Mouse (Mus musculus) adrenal gland, postnatal 10 days (tissue): ENCODE measurements around the gene Tepsin. TPM values are rescaled to one million over a fixed set of nuclear protein-coding genes. Genes with fewer than 3 reads are reported as not detected.
A peak's percentile ranks its signal among the peaks of the same experiment; 100 is the strongest.

Source experiments
- DNase-seq: peaks from one replicate; pipeline ENCODE4 v3.0.0; 2021; ENCODE audit warnings: mixed read lengths
- total RNA-seq, 2 experiments: library from RNA; stranded (reverse); gene quantifications; 2 replicates each; pipeline ENCODE4 v1.2.3; 2021

Gene Tepsin
- total RNA-seq, 2 experiments from 2014 or later, result 9.0 to 13.2 TPM

DNA sequence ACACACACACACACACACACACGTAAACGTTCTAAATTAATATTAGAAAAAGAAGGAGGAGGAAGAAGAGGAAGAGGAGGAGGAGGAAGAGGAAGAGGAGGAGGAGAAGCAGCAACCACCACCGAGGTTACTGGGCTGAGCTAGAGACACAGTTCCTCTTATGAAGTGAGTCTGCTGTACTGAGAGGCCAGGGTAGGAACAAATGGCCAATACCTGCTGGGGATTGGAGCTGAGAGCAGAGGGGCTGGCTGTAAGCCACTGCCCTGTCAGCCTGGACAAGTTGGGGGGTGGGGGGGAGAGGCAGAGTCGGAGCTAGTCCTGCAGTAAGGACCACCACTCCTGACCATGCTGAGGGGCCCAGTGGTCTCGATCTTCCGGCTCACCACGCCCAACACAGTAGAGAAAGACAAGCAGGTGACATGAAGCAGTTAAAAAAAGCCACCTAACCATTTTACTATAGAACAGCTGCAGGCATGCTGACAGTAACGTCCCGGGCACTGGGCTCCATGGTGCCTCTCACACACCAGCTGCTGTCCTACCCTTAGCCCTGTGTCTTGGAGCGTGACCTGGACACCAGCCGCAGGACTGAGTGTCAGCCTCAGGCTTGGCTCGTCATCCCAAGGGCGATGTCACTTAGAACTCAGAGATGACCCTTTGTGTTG, 34.4 kb downstream of the Tepsin start:
- DNase-seq, result no peak

DNA sequence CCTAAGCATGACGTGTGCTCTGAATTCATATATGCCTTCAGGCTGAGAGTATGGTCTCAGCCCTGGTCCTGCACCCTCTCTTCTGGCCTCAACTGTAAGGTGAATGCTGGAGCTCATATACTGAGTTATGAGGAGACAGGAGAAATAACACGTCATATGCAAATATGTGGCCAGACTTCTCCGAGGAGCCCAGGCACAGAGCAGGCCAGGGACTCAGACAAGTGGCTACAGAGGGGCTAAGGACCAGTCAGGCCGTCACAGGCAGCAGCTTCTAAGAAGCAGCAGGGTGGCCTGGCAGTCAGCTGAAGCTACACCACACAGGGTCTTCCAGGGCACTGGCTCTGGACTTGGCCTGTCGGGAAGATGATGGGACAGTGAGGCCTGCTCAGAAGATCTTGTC, 35.2 kb downstream of the Tepsin start:
- no peak for DNase-seq

DNA sequence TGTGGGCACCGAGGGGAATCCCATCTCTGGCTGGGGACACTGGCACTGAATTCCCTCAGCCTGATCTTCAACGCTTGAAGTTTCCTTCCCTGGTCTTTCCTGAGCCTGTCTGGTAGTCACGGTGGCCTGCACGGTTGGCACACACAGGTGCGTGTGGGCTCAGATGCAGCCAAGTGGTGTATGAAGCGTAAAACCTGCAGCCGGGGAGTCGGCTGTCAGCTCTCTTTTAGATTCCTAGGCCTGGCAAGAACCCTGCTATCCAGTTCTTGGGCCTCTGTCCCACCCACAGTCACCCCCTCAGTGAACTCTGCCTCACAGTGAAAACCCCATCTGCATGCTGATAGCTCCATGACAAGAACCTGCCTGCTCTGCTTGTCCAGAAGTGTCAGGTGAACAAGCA, 37.9 kb downstream of the Tepsin start:
- no peak for DNase-seq

DNA sequence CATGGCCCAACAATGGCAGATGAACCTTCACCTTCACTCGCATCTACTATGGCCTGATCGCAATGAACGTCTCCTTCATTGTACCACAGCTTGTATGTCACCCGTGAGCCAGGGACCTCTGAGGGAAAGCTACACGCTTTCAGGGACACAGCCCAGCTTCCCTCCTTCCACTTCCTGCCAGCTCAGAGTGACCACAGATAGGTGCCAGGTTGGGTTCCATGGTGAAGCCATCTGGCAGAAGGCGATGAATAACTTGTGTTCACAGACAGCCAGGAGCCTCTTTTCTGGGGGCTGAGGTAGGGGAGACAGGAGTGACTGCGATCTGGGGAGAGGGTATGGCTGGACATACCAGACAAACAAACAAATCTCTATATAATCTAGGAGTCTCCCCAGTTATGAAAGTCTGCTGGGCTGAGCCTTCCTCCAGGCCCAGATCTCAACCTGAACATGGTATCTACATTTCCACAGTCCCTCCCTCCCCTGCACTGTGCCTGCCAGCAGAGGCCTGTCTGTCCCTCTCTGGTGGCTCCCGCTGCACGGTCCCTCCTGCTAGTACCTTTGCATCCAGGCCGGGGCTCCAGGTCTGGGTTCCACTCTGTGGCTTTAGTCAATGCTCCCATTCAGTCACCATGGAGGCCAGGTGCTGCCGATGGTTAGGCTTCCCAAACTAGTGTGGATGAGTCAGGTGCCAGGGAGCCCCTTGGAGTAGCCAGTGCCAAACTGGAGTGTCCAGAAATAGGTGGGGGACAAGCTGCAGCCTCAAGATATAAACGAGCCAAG, 42.4 kb downstream of the Tepsin start:
- DNase-seq, result no peak

DNA sequence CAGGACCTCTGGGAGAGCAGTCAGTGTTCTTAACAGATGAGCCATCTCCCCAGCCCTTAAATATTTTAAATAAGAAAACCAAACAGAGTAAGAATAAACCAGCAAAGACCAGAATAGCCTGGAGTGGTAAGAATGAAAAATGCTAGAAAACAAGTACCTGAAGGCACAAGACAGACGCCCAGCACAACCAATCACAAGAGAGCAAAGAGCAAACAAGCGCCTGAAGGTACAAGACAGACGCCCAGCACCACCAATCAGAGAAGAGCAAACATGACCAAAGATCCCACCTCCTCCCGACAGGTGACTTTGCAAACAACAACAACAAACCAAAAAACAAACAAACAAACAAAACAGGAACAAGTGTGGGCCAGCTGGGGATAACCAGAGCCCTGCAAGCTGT, 44.7 kb downstream of the Tepsin start:
- no peak for DNase-seq

DNA sequence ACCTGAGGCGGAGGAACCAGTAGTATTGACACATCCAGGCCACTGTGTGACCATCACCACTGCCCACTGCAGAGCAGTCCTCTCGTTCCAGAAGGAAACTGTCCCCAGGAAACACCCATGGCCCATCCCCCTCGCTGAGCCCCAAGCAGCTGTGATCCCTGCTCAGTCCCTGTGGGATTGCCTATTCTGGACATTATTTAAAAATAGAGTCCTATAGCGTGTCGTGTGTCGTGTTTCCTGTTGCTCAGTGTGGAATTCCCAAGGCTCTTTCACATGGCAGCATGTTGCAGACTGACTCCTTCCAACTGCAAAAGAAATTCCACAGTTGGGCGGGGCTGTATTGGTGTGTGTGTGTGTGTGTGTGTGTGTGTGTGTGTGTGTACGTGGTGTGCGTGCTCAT, 46.3 kb downstream of the Tepsin start:
- no peak for DNase-seq

DNA sequence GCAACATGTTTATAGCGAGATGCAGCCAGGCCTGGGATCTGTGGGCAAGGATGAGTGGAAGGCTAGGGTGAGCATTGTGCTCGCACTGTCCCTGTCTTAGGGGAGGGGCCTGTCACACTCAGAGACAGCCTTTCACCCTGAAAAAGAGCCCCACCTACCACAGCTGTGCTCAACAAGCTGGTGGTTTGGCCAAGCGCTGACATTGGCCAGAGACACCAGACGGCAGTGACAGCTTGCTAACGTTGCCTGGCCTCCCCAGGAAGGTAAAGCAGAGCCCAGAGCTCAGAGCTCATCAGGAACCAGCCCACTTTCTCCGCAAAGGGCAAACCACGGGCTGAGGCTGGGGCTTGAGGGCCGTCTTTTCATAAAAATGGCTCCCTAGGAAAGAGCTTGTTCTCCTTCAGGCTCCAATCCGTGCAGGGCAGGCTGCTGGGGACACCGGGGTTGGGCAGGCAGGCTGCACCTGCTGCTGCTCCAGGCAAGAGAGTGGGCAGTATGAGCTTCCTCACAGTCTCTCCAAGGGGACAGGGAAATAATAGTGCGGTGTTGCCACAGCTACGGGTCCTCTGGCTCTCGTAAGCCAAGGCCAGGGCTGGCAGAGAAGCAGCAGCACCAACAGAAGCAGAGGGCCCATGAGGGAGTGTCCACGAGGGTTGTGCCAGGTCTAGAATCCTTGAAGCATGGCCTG, 47.3 kb downstream of the Tepsin start:
- peak; percentile 73 for DNase-seq

DNA sequence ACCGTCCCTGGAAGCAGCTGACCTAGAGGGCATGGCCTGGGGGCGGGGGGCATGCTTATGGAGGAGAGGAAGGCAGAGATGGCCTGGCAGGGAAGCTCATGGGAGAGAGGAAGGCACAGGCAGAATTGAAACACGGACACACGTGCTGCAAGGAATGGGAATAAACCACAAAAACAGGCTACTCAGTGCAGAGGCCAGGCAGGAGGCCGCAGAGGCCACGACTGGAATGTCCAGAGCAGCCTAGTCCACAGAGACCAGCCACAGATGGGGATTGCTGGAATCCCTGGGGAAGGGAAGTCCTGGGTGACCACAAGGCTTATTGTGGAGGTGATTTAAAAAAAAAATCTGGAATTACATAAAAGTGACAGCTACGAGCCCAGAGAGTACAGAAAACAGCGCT, 49.5 kb downstream of the Tepsin start:
- DNase-seq, result no peak

DNA sequence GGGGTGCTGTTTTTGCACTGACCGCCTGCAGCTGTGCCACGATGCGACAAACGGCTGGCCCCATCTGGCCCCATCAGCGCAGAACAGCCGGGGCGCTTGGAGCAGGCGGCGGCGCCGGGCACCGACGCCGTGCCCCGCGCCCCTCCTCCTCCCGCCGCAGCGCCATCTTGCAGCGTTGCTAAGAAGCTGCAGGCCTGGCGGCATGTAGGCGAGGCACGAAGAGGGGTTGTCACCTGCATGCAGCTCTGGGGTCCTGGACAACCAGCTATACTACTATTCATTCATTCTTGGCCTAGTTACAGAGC, 50.3 kb downstream of the Tepsin start:
- DNase-seq, result no peak

DNA sequence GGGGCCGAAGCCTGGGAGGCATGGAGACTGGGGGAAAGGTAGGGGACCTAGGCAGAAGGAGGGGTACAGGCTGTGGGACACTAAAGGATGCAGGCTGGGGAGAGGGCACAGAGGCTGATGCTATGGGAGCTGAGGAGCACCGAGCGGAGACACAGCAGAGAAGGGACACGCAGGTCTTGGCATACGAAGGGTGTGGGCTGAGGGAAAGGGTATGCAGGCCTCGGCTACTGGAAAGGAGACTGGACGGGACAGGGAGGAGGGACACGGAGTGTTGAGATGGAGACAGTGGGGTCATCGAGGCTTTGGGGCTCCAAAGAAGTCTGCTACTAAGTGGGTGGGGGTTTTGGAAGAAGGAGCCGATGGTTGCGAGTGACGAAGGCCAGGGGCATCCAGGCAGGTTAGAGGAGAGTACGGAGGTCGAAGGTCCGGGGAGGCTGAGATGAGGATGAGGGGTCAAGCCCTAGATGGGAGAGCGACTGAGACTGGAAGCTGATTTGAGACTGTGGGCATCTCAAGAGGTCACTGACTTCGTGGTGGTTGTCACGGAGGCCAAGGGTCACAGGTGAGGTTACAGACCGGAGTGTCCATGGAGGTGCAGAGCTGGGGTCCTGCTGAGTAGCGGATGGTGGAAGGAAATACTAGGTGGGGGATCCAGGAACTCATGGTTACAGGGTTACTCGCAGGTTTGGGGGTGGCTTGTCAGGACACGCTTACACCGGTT, 50.8 kb downstream of the Tepsin start:
- no peak for DNase-seq

DNA sequence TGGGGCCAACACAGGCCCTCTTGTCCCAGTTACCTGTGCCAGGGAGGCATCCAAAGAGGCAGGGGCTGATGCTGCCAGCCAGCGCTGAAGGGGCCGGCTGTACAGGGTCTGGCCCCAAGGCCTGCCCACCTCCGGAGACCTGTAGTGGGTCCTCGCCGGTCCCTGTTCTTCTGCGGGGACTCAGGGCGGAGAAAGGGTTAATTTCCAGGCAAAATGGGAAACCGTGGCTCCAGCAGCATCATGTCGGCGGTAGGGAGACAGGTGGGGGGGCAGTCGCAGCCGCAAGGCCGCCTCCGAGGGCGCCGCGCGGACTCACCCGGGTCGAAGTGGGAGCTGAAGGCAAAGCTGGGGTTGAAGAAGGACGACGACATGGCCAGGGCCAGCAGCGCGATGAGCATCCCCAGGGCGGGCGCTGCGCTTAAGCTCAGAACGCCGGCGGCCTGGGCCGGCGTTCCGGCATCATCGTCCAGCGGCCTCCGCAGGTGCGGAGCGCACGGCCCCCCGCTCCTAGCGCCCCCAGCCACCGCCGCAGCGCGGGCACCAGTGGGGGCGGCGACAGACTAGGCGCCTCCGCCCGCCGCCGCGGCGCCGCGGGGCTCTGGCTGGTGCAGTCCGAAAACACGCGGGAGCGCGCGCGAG, 51.9 kb downstream of the Tepsin start, which contains the start of gene Aatk:
Gene Aatk, minus strand, starts transcription at position 615 of the 639 bp plus-strand sequence.
- peak; percentile 44 for DNase-seq

DNA sequence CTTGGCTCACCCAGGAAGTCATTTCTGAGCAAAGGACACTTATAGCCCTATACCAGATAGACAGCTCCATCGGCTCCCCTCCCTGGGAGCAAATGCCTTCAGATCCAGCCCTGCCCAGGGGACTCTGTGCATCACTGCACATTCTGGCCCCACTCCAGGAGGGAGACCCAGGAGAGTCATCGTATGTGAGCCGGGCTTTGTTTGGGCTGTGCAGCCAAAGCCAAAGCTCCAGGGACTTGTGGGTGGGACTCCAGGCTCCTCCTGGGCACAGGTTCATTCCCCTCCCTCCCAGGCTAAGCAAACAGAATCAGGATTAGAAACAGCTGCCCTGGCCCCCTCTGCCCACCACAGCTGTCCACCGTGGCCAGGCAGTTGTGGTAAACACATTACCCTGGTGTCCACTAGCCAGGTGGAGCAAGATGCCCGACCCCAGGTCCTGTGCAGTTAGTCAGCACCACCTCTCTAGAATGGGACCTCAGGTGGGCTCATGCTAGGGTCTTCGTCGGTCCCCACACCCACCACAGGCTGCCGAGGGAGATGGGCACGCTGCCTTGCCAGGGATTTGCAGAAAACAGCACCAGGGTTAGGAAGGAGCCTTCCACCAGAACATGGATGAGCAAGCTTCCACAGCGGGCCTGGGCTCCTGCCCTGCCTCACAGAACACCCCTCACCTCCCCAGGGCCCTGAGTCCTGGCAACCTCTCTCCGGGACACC, 52.5 kb downstream of the Tepsin start:
- peak; percentile 72 for DNase-seq

DNA sequence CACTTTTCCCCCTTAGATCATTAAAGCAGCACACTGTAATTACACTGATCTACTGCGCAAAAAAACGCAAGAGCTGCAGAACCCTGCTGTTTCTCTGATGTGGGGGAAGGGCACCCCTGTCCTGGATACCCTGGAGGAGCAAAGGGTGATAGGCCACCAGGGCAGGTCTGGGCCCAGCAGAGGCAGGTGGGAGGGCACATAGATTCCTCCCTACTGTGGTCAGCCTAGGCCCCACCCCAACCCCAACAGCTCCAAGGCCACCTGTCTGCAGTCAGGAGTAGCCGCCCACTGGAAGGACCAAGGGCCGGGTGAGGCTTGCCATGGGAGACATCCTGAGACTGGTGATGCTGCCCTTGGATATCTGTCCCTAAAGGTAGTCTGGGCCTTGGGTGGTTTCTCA, 53.2 kb downstream of the Tepsin start:
- no peak for DNase-seq

DNA sequence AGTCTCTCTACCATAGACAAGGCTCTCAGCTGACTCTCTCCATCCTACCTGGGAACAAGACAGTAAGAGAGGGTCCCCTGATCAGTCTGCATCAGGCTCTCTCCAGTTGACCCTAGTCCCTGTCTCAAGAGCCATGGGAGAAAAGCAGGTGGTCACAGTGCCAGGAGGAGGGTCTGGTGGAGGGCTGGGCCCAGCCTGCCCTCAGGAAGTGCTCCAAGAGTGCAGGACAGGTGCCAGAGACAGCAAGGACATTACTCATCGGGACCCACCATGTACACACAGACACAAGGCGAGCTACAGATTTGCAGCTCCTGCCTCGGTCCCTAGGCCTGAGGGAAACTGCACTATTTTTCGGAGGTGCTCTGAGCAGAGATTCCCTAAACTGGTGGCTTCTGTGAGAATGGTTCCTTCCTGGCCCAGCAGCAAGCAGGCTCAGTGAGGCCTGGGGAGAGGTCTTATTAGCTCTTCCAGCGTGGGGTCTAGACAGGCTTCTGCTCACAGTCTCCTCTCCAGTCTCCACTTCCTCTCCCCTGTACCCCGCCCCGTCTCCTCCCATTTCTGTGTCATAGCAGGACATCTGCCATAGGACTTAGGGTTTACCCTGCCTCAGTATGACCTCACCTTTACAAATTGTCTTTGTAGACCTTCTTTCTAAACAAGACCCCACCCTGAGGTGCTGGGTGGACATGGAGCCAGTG, 56.2 kb downstream of the Tepsin start:
- no peak for DNase-seq

DNA sequence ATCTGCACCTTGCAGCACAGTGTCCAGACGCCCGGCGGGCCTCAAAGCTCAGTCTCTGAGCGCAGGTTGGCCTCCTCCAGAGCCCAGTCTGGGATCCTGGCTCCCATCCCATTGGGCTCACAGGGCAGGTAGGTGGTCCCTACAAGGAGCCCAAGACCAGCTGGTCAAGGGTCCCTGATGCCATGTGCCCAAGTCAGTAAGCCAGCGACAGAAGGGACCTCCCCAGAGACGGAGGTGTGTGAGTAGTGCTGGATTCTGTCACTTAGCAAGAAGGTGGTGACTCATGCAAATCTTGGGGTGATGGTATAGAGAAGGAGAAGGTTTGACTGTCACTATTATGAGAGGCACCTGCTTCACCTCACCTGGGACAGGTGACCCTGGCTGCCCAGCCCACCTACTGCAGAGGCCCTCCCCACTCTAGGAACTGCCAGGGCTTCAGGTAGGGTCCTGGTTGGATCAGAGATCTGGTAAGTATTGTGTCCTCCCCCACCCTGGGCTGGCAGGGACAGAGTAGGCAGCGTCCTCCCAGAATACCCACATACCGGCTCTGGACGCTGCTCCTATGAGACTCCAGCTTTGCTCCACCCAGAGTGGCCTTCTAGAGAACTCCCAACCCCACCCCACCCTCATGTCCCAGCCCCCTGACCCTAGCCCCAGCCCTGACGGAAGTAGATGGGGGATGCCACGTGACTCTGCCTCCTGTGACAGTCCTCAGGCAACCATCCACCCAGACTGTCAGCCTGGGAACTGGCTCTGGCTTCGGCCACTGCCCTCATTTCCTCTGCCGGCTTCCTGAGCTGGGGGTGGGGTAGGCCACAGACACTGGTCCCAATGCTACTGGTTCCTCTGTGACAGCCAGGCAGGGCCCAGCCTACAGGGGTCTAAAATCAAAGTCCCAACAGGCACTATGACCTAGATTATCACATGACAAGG, 57.1 kb downstream of the Tepsin start:
- peak; percentile 69 for DNase-seq
